Mouse (Mus musculus): ENCODE measurements around the gene H2-M10.5. TPM values are rescaled to one million over a fixed set of nuclear protein-coding genes. Genes with fewer than 3 reads are reported as not detected.
"Not testable (repeated sequence)": the region's sequence is repeated elsewhere in the genome, so short reads cannot be mapped to it uniquely, and the experiment has no call there.

The H2-M10.5 gene
- total RNA-seq (2022), result not detected

- not testable (repeated sequence) for DNase-seq
Observed at GRCm38 (mm10) chr17:36772610-36773009, at the start of gene H2-M10.5. TSS of gene H2-M10.5 (plus strand) at chr17:36772910.

DNA sequence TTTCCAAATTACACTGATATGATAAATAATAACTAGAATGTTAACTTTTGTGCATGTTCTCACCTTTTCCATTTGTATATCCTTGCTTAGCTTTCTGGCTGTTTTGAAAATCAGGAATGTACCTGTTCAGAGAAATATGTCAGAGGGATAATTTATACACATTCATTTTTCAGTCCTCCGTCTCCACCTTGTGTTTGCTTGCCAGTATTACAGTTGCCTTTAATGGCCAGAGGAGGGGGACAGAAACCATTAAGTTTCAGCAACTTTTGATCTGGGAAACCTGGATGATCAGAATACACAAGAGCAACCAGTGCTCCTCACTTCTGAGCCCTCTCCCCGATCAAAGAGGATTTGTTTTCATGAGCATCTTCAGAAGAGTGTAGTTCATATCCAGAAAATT lies 46.7 kb upstream of the H2-M10.5 start:
- no peak for DNase-seq

DNA sequence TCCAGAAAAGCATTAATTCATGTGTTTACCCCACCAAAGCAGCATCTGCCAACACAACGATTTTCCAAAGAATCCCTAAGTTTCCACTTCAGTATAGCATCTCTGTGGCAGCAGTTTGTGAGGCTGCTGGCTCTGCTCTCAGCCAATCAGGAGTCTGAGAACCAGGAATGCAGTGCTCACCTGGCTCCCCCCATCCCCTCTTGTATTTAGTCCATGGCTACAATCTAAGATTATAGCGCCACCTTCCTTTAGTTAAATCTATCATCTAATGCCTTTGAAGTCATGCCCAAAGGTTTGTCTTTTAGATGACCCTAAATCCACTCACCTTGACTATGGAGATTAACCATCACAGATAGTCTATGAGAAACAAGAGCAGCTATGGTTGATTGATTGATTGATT lies 8.9 kb upstream of the H2-M10.5 start:
- DNase-seq, result no peak

GRCm38 (mm10) chr17:36764244-36764643 lies 8.5 kb upstream of the H2-M10.5 start:
- peak; percentile 6 for DNase-seq

- DNase-seq, result not testable (repeated sequence)
Observed at GRCm38 (mm10) chr17:36765403-36765802, 7.3 kb upstream of the H2-M10.5 start.

- DNase-seq, result no peak
Observed at GRCm38 (mm10) chr17:36781533-36781932, 8.8 kb downstream of the H2-M10.5 start.

DNA sequence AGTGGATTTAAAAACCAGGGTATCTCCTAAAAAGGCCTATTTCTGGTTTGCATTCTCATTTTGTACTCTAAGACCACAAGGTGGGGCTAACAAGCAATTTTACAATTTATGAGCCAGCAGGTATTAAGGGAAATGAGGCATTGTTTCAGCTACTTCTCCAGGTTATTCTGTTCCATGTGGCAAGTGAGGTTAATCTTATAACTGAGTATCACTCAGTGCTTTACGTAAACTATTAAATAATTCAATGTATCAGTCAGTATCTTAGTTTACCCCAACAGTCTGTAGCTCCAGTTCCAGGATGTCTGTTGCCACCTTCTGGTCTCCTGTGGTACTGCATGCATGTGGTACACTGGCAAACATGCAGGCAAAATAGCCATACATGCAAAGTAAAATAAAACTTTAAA lies 13.8 kb downstream of the H2-M10.5 start:
- DNase-seq, result not testable (repeated sequence)

GRCm38 (mm10) chr17:36788351-36788750 lies 15.6 kb downstream of the H2-M10.5 start:
- no peak for DNase-seq

DNA sequence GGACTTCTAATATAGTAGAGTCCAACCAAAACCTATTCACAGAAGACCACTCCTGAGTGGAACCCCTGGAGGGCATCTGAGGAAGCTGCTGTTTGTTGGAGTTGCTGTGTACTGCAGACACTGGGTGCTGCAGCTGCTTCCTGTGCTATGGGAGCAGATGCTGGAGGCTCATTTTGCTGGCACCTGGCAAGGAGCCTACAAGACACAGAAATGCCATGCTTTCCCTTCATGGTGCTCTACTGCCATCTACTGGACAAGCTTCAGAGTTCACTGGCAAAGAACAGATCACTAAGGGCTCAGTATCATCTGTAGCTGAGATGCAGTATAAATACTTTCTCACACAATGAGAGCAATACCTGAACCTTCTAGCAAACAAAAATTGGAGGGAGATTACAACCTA lies 16.1 kb downstream of the H2-M10.5 start:
- peak; percentile 47 for DNase-seq

DNA sequence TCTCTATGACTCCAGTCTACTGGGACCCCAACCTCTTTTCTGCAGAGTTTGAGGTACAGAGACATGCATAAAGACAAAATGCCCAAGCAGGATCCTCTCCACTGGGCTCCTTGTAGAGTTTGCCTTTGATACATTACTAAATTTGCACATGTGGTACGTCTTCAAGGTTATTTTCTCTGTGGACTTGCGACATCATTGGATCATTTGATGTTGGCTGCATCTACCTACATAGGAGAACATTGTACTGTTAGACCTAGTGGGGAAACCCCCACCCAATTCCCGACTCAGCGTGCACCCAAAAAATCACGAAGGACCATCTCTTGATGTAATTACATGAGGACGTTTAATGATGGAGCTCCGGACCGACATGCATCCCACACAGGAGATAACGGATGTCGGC lies 26.8 kb downstream of the H2-M10.5 start:
- no peak for DNase-seq

GRCm38 (mm10) chr17:36799921-36800462 lies 27.3 kb downstream of the H2-M10.5 start:
- not testable (repeated sequence) for DNase-seq

DNA sequence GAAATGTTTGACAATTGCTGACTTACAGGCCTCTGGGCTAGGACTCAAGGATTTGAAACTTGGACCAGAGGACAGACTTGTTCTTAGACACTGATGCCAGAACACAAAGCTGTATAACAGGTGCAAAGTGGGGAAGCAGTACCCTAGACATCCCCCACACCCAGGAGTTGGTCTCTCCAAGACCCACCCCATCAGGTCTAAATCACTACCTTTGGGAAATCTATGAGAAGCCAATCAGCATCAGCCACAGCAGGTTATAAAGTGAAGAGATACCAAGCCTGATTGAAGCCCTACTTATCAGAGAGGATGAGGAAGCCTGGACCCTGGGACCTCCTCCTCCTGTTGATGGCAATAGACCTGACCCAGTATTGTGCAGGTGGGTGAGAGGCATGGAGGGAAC lies 39.2 kb downstream of the H2-M10.5 start, which contains the start of gene H2-M10.6:
H2-M10.6 (plus strand) TSS at position 301 of the 400 bp plus-strand sequence.
- DNase-seq, result no peak

GRCm38 (mm10) chr17:36824005-36824404 lies 51.3 kb downstream of the H2-M10.5 start:
- DNase-seq, result no peak

GRCm38 (mm10) chr17:36825525-36825924 lies 52.8 kb downstream of the H2-M10.5 start:
- DNase-seq, result no peak

Other genes starting within 250 kb of the H2-M10.5 start
- gene H2-M11, start 225.8 kb upstream of the H2-M10.5 start, total RNA-seq (2022), result not detected
- not detected for gene H2-M9, start 130.2 kb upstream of the H2-M10.5 start, total RNA-seq (2022)
- not detected for gene H2-M1, start 100.7 kb upstream of the H2-M10.5 start, total RNA-seq (2022)
- gene H2-M10.6, start 39.3 kb downstream of the H2-M10.5 start, total RNA-seq (2022), result not detected
- 10 to 100 TPM; 60.6 to 88.8 (median 74.4) TPM for gene Trim26, start 64.2 kb downstream of the H2-M10.5 start, total RNA-seq (2022)
- gene Trim15, start 94.3 kb downstream of the H2-M10.5 start, total RNA-seq (2022), result under 1 TPM in 1 of 4 experiments, not detected in 3; 0.24 TPM
- gene Trim10, start 96.7 kb downstream of the H2-M10.5 start, total RNA-seq (2022), result under 1 TPM in 1 of 4 experiments, not detected in 3; 0.17 TPM
- 1 to 10 TPM in 3 of 4 experiments, under 1 TPM in 1; 0.42 to 6.1 (median 3.3) TPM for gene Trim40, start 117.2 kb downstream of the H2-M10.5 start, total RNA-seq (2022)
- gene Trim31, start 125.2 kb downstream of the H2-M10.5 start, total RNA-seq (2022), result not detected
- under 1 TPM in 3 of 4 experiments, not detected in 1; 0.15 to 0.51 (median 0.17) TPM for gene Rnf39, start 170.0 kb downstream of the H2-M10.5 start, total RNA-seq (2022)
- 100 to 1,000 TPM in 1 of 4 experiments, 10 to 100 TPM in 3; 74.5 to 104 (median 81.9) TPM for gene Ppp1r11, start 178.8 kb downstream of the H2-M10.5 start, total RNA-seq (2022)
- gene Znrd1, start 185.6 kb downstream of the H2-M10.5 start, total RNA-seq (2022), result 10 to 100 TPM; 39.0 to 48.4 (median 43.6) TPM
- 10 to 100 TPM; 10.8 to 13.1 (median 11.9) TPM for gene Znrd1as, start 185.7 kb downstream of the H2-M10.5 start, total RNA-seq (2022)
- not detected for gene 2410137M14Rik, start 208.3 kb downstream of the H2-M10.5 start, total RNA-seq (2022)
- under 1 TPM in 1 of 4 experiments, not detected in 3; 0.14 TPM for gene H2-M5, start 216.6 kb downstream of the H2-M10.5 start, total RNA-seq (2022)
- 1 to 10 TPM; 2.0 to 2.6 (median 2.3) TPM for gene Zfp57, start 228.3 kb downstream of the H2-M10.5 start, total RNA-seq (2022)

Measured in adrenal gland, adult 8-10 months (tissue).